8 mouse cellular contexts compared by ENCODE assay signal in genomic region chr9:57521056-57521911, GRCm38 (mm10). TPM values are rescaled to one million over a fixed set of nuclear protein-coding genes. Genes with fewer than 3 reads are reported as not detected.
DNase-seq lines count a peak whose midpoint lies in the region; ATAC-seq lines count a peak whose summit lies in the region.

Gene Cox5a, plus strand, starts transcription at chr9:57521274.

- no peaks in the 10 kb centered on the region for H3K27me3 ChIP-seq in heart, embryonic 12.5 days (replicated peaks)
- no peaks in the 10 kb centered on the region for H3K27me3 ChIP-seq in liver, embryonic 12.5 days (replicated peaks)
- H3K27me3 ChIP-seq in stomach, embryonic 15.5 days (replicated peaks), result no peaks in the 10 kb centered on the region

- H3K9ac ChIP-seq in heart, embryonic 12.5 days, result peak within 1 kb of the TSS; percentile 97
- H3K9ac ChIP-seq in liver, embryonic 12.5 days, result peak within 1 kb of the TSS; percentile 98
- H3K9ac ChIP-seq in stomach, embryonic 15.5 days, result peak within 1 kb of the TSS; percentile 98

- under 1% methylated on average over 95 of the region's 95 CpGs for WGBS in heart, embryonic 12.5 days
- under 1% methylated on average over 95 of the region's 95 CpGs for WGBS in liver, embryonic 12.5 days (ENCODE audit: insufficient replicate concordance)
- WGBS in stomach, embryonic 15.5 days, result under 1% methylated on average over 95 of the region's 95 CpGs

- H3K4me2 ChIP-seq in heart, embryonic 12.5 days, result peak within 1 kb of the TSS; percentile 73
- peak within 1 kb of the TSS; percentile 92 for H3K4me2 ChIP-seq in liver, embryonic 12.5 days
- H3K4me2 ChIP-seq in stomach, embryonic 15.5 days, result peak within 1 kb of the TSS; percentile 61

- no peaks in the 10 kb centered on the region for H3K36me3 ChIP-seq in heart, embryonic 12.5 days
- peaks cover 5% of the 10 kb centered on the region for H3K36me3 ChIP-seq in liver, embryonic 12.5 days
- no peaks in the 10 kb centered on the region for H3K36me3 ChIP-seq in stomach, embryonic 15.5 days

- H3K4me3 ChIP-seq in heart, embryonic 12.5 days, result peak within 1 kb of the TSS; percentile 92
- H3K4me3 ChIP-seq in liver, embryonic 12.5 days, result peak within 1 kb of the TSS; percentile 96
- peak within 1 kb of the TSS; percentile 95 for H3K4me3 ChIP-seq in stomach, embryonic 15.5 days (replicated peaks)

- peaks cover 33% of the 10 kb centered on the region for H3K4me1 ChIP-seq in heart, embryonic 12.5 days (replicated peaks)
- H3K4me1 ChIP-seq in liver, embryonic 12.5 days, result peaks cover 51% of the 10 kb centered on the region
- H3K4me1 ChIP-seq in stomach, embryonic 15.5 days, result peaks cover 15% of the 10 kb centered on the region

- no peaks in the 10 kb centered on the region for H3K9me3 ChIP-seq in heart, embryonic 12.5 days (replicated peaks)
- no peaks in the 10 kb centered on the region for H3K9me3 ChIP-seq in liver, embryonic 12.5 days (replicated peaks)
- no peaks in the 10 kb centered on the region for H3K9me3 ChIP-seq in stomach, embryonic 15.5 days

- peak; percentile 93 for DNase-seq in CD4-positive helper T cell, adult 2 months (ENCODE audit: low read depth, low spot score)
- peak; percentile 82 for DNase-seq in brain, embryonic 18.5 days (ENCODE audit: low read depth, low spot score)
- peak; percentile 97 for DNase-seq in kidney, postnatal 10 days
- peak; percentile 86 to 88 for DNase-seq in natural killer cell, adult 2 months (ENCODE audit: low spot score in 2 of 2)

- ATAC-seq in erythroid progenitor cell, adult 5-6 weeks (replicated peaks; ENCODE audit: low FRiP score, poor library complexity, severe bottlenecking), result peak; percentile 93
- ATAC-seq in heart, embryonic 12.5 days (ENCODE audit: insufficient number of reproducible peaks, low FRiP score), result peak; percentile 97
- ATAC-seq in liver, embryonic 12.5 days, result peak; percentile 97
- ATAC-seq in stomach, embryonic 15.5 days (ENCODE audit: insufficient read depth, low FRiP score, low read depth), result peak; percentile 98

- H3K27ac ChIP-seq in heart, embryonic 12.5 days (ENCODE audit: poor library complexity, severe bottlenecking), result peak within 1 kb of the TSS; percentile 98
- peak within 1 kb of the TSS; percentile 97 for H3K27ac ChIP-seq in liver, embryonic 12.5 days
- peak within 1 kb of the TSS; percentile 94 for H3K27ac ChIP-seq in stomach, embryonic 15.5 days

RNA-seq across cellular contexts. Expression of gene Cox5a, which starts in this region (rescaled TPM):
- 138 and 226 TPM in 2 replicates for total RNA-seq in erythroid progenitor cell, adult 5-6 weeks (2015; ENCODE audit: low replicate concordance)
- 34.4 and 38.2 TPM in 2 replicates for total RNA-seq in erythroid progenitor cell, adult 5-6 weeks (2017; ENCODE audit: low replicate concordance)
- 1,377 and 1,385 TPM in 2 replicates for polyA plus RNA-seq in heart, embryonic 12.5 days (2016; fragmentation: Nextera tagmentation; extraction: Ambion mirVana)
- polyA plus RNA-seq in liver, embryonic 12.5 days (2016; fragmentation: Nextera tagmentation; extraction: Ambion mirVana), result 415 and 442 TPM in 2 replicates
- polyA plus RNA-seq in stomach, embryonic 15.5 days (2015; fragmentation: Nextera tagmentation; extraction: Ambion mirVana), result 621 and 623 TPM in 2 replicates

Comparison
In these comparisons a context has a peak if more than half of its experiments do, and no peak if none do; other contexts are left out.
1. Peak in every context shown above with its lines: DNase-seq, ATAC-seq, H3K4me3 ChIP-seq and H3K27ac ChIP-seq.